In the genomic region with DNA sequence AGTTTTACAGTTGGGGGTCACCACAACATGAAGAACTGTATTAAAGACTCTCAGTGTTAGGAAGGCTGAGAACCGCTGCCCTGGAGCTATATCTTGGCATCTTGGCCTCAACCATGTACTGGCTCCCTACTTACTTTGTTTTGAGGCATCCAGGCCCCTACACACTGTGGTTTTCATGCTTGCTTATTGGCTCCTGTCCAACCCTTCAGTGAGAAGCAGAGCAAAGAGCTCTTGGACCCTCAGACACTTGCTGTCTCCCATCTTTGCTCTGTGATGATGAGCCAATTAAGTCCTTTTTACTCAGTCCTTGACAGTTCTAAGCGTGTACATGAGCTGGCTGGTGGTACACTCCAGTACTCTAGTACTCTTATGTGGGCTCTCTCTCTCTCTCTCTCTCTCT, we compare ENCODE assay signal across 23 mouse cellular contexts.
A peak's percentile ranks its signal among the peaks of the same experiment; 100 is the strongest.
DNase-seq lines count a peak whose midpoint lies in the region; ATAC-seq and TF ChIP-seq lines count a peak whose summit lies in the region.
"Had no signal": no experiment of that assay in that cellular context is flagged by ENCODE, and none has a peak within 500 bp of the region (broad histone marks: within the 10 kb centered on the region; RNA-seq: fewer than 3 reads in every experiment).

No protein-coding gene starts in this region.

- H3K27ac ChIP-seq in forebrain, embryonic 14.5 days (ENCODE audit: low read depth, low read length): no peak overlapping the region
- no peak overlapping the region for H3K27ac ChIP-seq in forebrain, postnatal 0 days (ENCODE audit: low read depth, low read length)
- no peak overlapping the region for H3K27ac ChIP-seq in hindbrain, postnatal 0 days
- no peak overlapping the region for H3K27ac ChIP-seq in hindbrain, embryonic 14.5 days
- no peak overlapping the region for H3K27ac ChIP-seq in lung, embryonic 14.5 days (ENCODE audit: low read depth)
- H3K27ac ChIP-seq: embryonic facial prominence, embryonic 10.5 days; embryonic facial prominence, embryonic 12.5 days; forebrain, embryonic 13.5 days had no signal

- no peaks in the 10 kb centered on the region for H3K36me3 ChIP-seq in forebrain, embryonic 14.5 days (ENCODE audit: control insufficient read depth, insufficient read depth, low read length)
- H3K36me3 ChIP-seq in forebrain, postnatal 0 days (ENCODE audit: insufficient read depth): no peaks in the 10 kb centered on the region
- no peaks in the 10 kb centered on the region for H3K36me3 ChIP-seq in hindbrain, postnatal 0 days (ENCODE audit: insufficient read depth, low read length)
- H3K36me3 ChIP-seq in hindbrain, embryonic 14.5 days (replicated peaks; ENCODE audit: control insufficient read depth, insufficient read depth): no peaks in the 10 kb centered on the region
- no peaks in the 10 kb centered on the region for H3K36me3 ChIP-seq in lung, embryonic 14.5 days (ENCODE audit: insufficient read depth)
- H3K36me3 ChIP-seq: embryonic facial prominence, embryonic 10.5 days; embryonic facial prominence, embryonic 12.5 days; G1E had no signal

- H3K9me3 ChIP-seq in forebrain, embryonic 14.5 days (replicated peaks; ENCODE audit: control insufficient read depth, low read length): no peaks in the 10 kb centered on the region
- no peaks in the 10 kb centered on the region for H3K9me3 ChIP-seq in forebrain, postnatal 0 days (ENCODE audit: low read length)
- no peaks in the 10 kb centered on the region for H3K9me3 ChIP-seq in hindbrain, postnatal 0 days (ENCODE audit: low read length)
- H3K9me3 ChIP-seq in hindbrain, embryonic 14.5 days (ENCODE audit: control insufficient read depth, low read length): no peaks in the 10 kb centered on the region
- no peaks in the 10 kb centered on the region for H3K9me3 ChIP-seq in lung, embryonic 14.5 days (ENCODE audit: low read depth, low read length)
- H3K9me3 ChIP-seq: embryonic facial prominence, embryonic 10.5 days; embryonic facial prominence, embryonic 12.5 days; forebrain, embryonic 13.5 days had no signal

- no peak overlapping the region for H3K9ac ChIP-seq in forebrain, embryonic 14.5 days (ENCODE audit: low read length)
- H3K9ac ChIP-seq in forebrain, postnatal 0 days: no peak overlapping the region
- H3K9ac ChIP-seq in hindbrain, postnatal 0 days (replicated peaks; ENCODE audit: low read length): no peak overlapping the region
- no peak overlapping the region for H3K9ac ChIP-seq in hindbrain, embryonic 14.5 days
- no peak overlapping the region for H3K9ac ChIP-seq in lung, embryonic 14.5 days
- H3K9ac ChIP-seq: embryonic facial prominence, embryonic 12.5 days; forebrain, embryonic 13.5 days had no signal

- peaks cover 20% of the 10 kb centered on the region for H3K4me1 ChIP-seq in forebrain, embryonic 14.5 days (ENCODE audit: control insufficient read depth, insufficient read depth, low read length)
- 0 out of 2 replicates have a peak, but pooled peaks cover 8% of the 10 kb centered on the region for H3K4me1 ChIP-seq in forebrain, postnatal 0 days (ENCODE audit: insufficient read depth)
- H3K4me1 ChIP-seq in hindbrain, postnatal 0 days (ENCODE audit: insufficient read depth, low read length): 0 out of 2 replicates have a peak, but pooled peaks cover 7% of the 10 kb centered on the region
- H3K4me1 ChIP-seq in hindbrain, embryonic 14.5 days (replicated peaks; ENCODE audit: control insufficient read depth, insufficient read depth, low read length): peaks cover 9% of the 10 kb centered on the region
- peaks cover 3% of the 10 kb centered on the region; the same call in 1 of the 2 replicates for H3K4me1 ChIP-seq in lung, embryonic 14.5 days (ENCODE audit: insufficient read depth)

- no peak overlapping the region for H3K4me3 ChIP-seq in forebrain, embryonic 14.5 days (ENCODE audit: low read depth, low read length)
- H3K4me3 ChIP-seq in forebrain, postnatal 0 days (ENCODE audit: low read depth, low read length): no peak overlapping the region
- H3K4me3 ChIP-seq in hindbrain, postnatal 0 days (ENCODE audit: low read length): no peak overlapping the region
- no peak overlapping the region for H3K4me3 ChIP-seq in hindbrain, embryonic 14.5 days (replicated peaks; ENCODE audit: low read length)
- no peak overlapping the region for H3K4me3 ChIP-seq in lung, embryonic 14.5 days (ENCODE audit: low read depth, low read length)
- H3K4me3 ChIP-seq: embryonic facial prominence, embryonic 10.5 days; embryonic facial prominence, embryonic 12.5 days; forebrain, embryonic 13.5 days had no signal

- H3K4me2 ChIP-seq in forebrain, embryonic 14.5 days (ENCODE audit: low read length): no peak overlapping the region
- no peak overlapping the region for H3K4me2 ChIP-seq in forebrain, postnatal 0 days (ENCODE audit: low read depth)
- no peak overlapping the region for H3K4me2 ChIP-seq in hindbrain, postnatal 0 days (ENCODE audit: low read depth, low read length)
- no peak overlapping the region for H3K4me2 ChIP-seq in hindbrain, embryonic 14.5 days (replicated peaks)
- H3K4me2 ChIP-seq in lung, embryonic 14.5 days: no peak overlapping the region
- H3K4me2 ChIP-seq: embryonic facial prominence, embryonic 12.5 days; forebrain, embryonic 13.5 days had no signal

- peak; percentile 28 for DNase-seq in forebrain, embryonic 14.5 days (ENCODE audit: low spot score)
- no peak for DNase-seq in forebrain, postnatal 0 days
- DNase-seq in hindbrain, postnatal 0 days (ENCODE audit: low spot score): peak; percentile 44
- no peak for DNase-seq in hindbrain, embryonic 14.5 days (ENCODE audit: low spot score)
- DNase-seq in lung, embryonic 14.5 days: peak; percentile 50
- DNase-seq in lung, postnatal 36 days: no peak
- DNase-seq: adrenal gland, postnatal 10 days; adrenal gland, postnatal 25 days; B cell, adult 2 months; cerebellum, adult 11-12 months; cerebellum, adult 2 months; cerebellum, adult 9-10 months; cerebellum, postnatal 10 days; cerebellum, postnatal 25 days had no signal

- ATAC-seq in forebrain, embryonic 14.5 days: no peak
- no peak for ATAC-seq in forebrain, postnatal 0 days
- ATAC-seq in hindbrain, postnatal 0 days: 0 out of 2 replicates have a peak, but pooled peaks have one; percentile 33
- ATAC-seq in hindbrain, embryonic 14.5 days (ENCODE audit: low FRiP score): no peak
- ATAC-seq in lung, embryonic 14.5 days (ENCODE audit: insufficient read depth): no peak; the same call in 1 of the 2 replicates
- ATAC-seq: activated CD4-positive, CD25-positive, alpha-beta regulatory T cell, adult 4 months; CD4-positive, CD25-positive, alpha-beta regulatory T cell, adult 4 months; forebrain, embryonic 13.5 days; forebrain, embryonic 16.5 days; Patski had no signal

- WGBS in forebrain, embryonic 14.5 days: 64% methylated on average over 2 of the region's 2 CpGs
- 56% methylated on average over 2 of the region's 2 CpGs for WGBS in forebrain, postnatal 0 days
- 64% methylated on average over 2 of the region's 2 CpGs for WGBS in hindbrain, postnatal 0 days
- WGBS in hindbrain, embryonic 14.5 days: 74% methylated on average over 2 of the region's 2 CpGs
- 79% methylated on average over 2 of the region's 2 CpGs for WGBS in lung, embryonic 14.5 days

- no peak for TF ChIP-seq CTCF in forebrain, postnatal 0 days (IDR thresholded peaks at IDR 0.05; ENCODE audit: low read depth)
- TF ChIP-seq CTCF in hindbrain, postnatal 0 days (IDR thresholded peaks at IDR 0.05; ENCODE audit: low read depth): no peak
- TF ChIP-seq CTCF in lung, embryonic 14.5 days (IDR thresholded peaks at IDR 0.05; ENCODE audit: low read depth): no peak

- H3K27me3 ChIP-seq in forebrain, embryonic 14.5 days (replicated peaks; ENCODE audit: control insufficient read depth, insufficient read depth, low read length): no peaks in the 10 kb centered on the region
- H3K27me3 ChIP-seq in forebrain, postnatal 0 days (ENCODE audit: insufficient read depth, low read length): no peaks in the 10 kb centered on the region
- H3K27me3 ChIP-seq in hindbrain, postnatal 0 days (ENCODE audit: insufficient read depth, low read length): no peaks in the 10 kb centered on the region
- H3K27me3 ChIP-seq in hindbrain, embryonic 14.5 days (ENCODE audit: control insufficient read depth, insufficient read depth, low read length): no peaks in the 10 kb centered on the region
- no peaks in the 10 kb centered on the region for H3K27me3 ChIP-seq in lung, embryonic 14.5 days (ENCODE audit: insufficient read depth, low read length)
- H3K27me3 ChIP-seq: CH12.LX; embryonic facial prominence, embryonic 12.5 days; Patski had no signal

Comparison
In these comparisons a context has a peak if more than half of its experiments do, and no peak if none do; other contexts are left out.
1. DNase-seq: peak in forebrain, embryonic 14.5 days (single experiment), hindbrain, postnatal 0 days (single experiment) and lung, embryonic 14.5 days (single experiment); none in forebrain, postnatal 0 days (single experiment), hindbrain, embryonic 14.5 days (single experiment) and lung, postnatal 36 days (single experiment).